Mouse (Mus musculus) adrenal gland, postnatal 14 days (tissue): ENCODE data around the gene Phf10. TPM values are rescaled to one million over a fixed set of nuclear protein-coding genes. Genes with fewer than 3 reads are reported as not detected.
"Not testable (repeated sequence)": the region's sequence is repeated elsewhere in the genome, so short reads cannot be mapped to it uniquely, and the experiment has no call there.

Experiments
- DNase-seq: peaks from one replicate; pipeline ENCODE4 v3.0.0; 2021; ENCODE audit warnings: mixed read lengths
- total RNA-seq: library from RNA; stranded (reverse); gene quantifications from 2 replicates; pipeline ENCODE4 v1.2.3, GENCODE M21; 2021

Gene Phf10
- total RNA-seq, 1 experiment from 2014 or later = 63.1 TPM

- peak; percentile 100 for DNase-seq
Observed at GRCm38 (mm10) chr17:14943009-14943728, 17.9 kb downstream of the Phf10 start, which contains the start of the genes Wdr27 and 1600012H06Rik. Gene Wdr27, minus strand, starts transcription at chr17:14943158. Gene 1600012H06Rik, plus strand, starts transcription at chr17:14943184.

- not testable (repeated sequence) for DNase-seq
Observed at GRCm38 (mm10) chr17:14942181-14942580, 18.9 kb downstream of the Phf10 start.

GRCm38 (mm10) chr17:14935841-14936605 is 25.1 kb downstream of the Phf10 start:
- peak; percentile 18 for DNase-seq

- DNase-seq = not testable (repeated sequence)
Observed at GRCm38 (mm10) chr17:14935280-14935679, 25.8 kb downstream of the Phf10 start.

- DNase-seq = no peak
Observed at GRCm38 (mm10) chr17:14931469-14931868, 29.6 kb downstream of the Phf10 start.

- DNase-seq = no peak
Observed at GRCm38 (mm10) chr17:14930697-14931096, 30.4 kb downstream of the Phf10 start.

- no peak for DNase-seq
Observed at GRCm38 (mm10) chr17:14928631-14929030, 32.4 kb downstream of the Phf10 start.

- DNase-seq = no peak
Observed at GRCm38 (mm10) chr17:14927644-14928218, 33.3 kb downstream of the Phf10 start.

- DNase-seq = no peak
Observed at GRCm38 (mm10) chr17:14921582-14921981, 39.5 kb downstream of the Phf10 start.

- DNase-seq = peak; percentile 45
Observed at GRCm38 (mm10) chr17:14917866-14918265, 43.2 kb downstream of the Phf10 start.

- DNase-seq = no peak
Observed at GRCm38 (mm10) chr17:14914401-14914800, 46.7 kb downstream of the Phf10 start.

GRCm38 (mm10) chr17:14912981-14913380 is 48.1 kb downstream of the Phf10 start:
- DNase-seq = no peak

- DNase-seq = no peak
Observed at GRCm38 (mm10) chr17:14912420-14912819, 48.7 kb downstream of the Phf10 start.

- DNase-seq = no peak
Observed at GRCm38 (mm10) chr17:14910771-14911170, 50.3 kb downstream of the Phf10 start.

GRCm38 (mm10) chr17:14909331-14909730 is 51.7 kb downstream of the Phf10 start:
- DNase-seq = no peak

GRCm38 (mm10) chr17:14907136-14907535 is 53.9 kb downstream of the Phf10 start:
- DNase-seq = no peak

- no peak for DNase-seq
Observed at GRCm38 (mm10) chr17:14906611-14907010, 54.5 kb downstream of the Phf10 start.

GRCm38 (mm10) chr17:14904637-14905265 is 56.3 kb downstream of the Phf10 start:
- peak; percentile 71 for DNase-seq

- DNase-seq = no peak
Observed at GRCm38 (mm10) chr17:14904206-14904605, 56.9 kb downstream of the Phf10 start.

GRCm38 (mm10) chr17:14903212-14903611 is 57.9 kb downstream of the Phf10 start:
- no peak for DNase-seq

- DNase-seq = no peak
Observed at GRCm38 (mm10) chr17:14898972-14899371, 62.1 kb downstream of the Phf10 start.

GRCm38 (mm10) chr17:14895058-14895457 is 66.0 kb downstream of the Phf10 start:
- DNase-seq = not testable (repeated sequence)
